Mouse (Mus musculus) megakaryocyte, adult 5-6 weeks (primary cell): ENCODE results near the gene Gm9837. TPM values are rescaled to one million over a fixed set of nuclear protein-coding genes. Genes with fewer than 3 reads are reported as not detected.

ENCODE experiments used
- ATAC-seq: 2 replicates; pipeline ENCODE4 v1.8.0; 2016; ENCODE audit warnings: mild to moderate bottlenecking, inconsistent platforms; ENCODE audit not compliant: poor library complexity, severe bottlenecking
- total RNA-seq, 2 experiments: library from RNA; stranded (forward) in 1 of 2; stranded (reverse) in 1 of 2; fragments of 153-499, 151-499 nt in 1 of 2; fragments of 221-1000, 200-1000 nt in 1 of 2; gene quantifications; 2 replicates each; pipeline versions ENCODE4 v1.2.3 to v1.2.4; 2015 to 2017

The Gm9837 gene
- total RNA-seq, 2 experiments from 2014 or later, result not detected

- 0 out of 2 replicates have a peak, but pooled peaks have one; percentile 28 for ATAC-seq
These were observed 12.8 kb downstream of the Gm9837 start for GRCm38 (mm10) chr11:53457372-53457954.

- peak; percentile 93 for ATAC-seq
These were observed 13.6 kb downstream of the Gm9837 start, which contains the start of the genes Gm10447 and Shroom1 for GRCm38 (mm10) chr11:53456474-53457371. Gene Gm10447, minus strand, starts transcription at chr11:53457110. Gene Shroom1, plus strand, starts transcription at chr11:53457205.

- ATAC-seq, result no peak
These were observed 17.2 kb downstream of the Gm9837 start for GRCm38 (mm10) chr11:53453031-53453430.

GRCm38 (mm10) chr11:53452396-53452795 is 17.9 kb downstream of the Gm9837 start:
- ATAC-seq, result no peak

- no peak for ATAC-seq
These were observed 18.9 kb downstream of the Gm9837 start for GRCm38 (mm10) chr11:53451361-53451760.

GRCm38 (mm10) chr11:53450070-53450705 is 20.1 kb downstream of the Gm9837 start:
- ATAC-seq, result no peak

- ATAC-seq, result no peak
These were observed 21.8 kb downstream of the Gm9837 start for GRCm38 (mm10) chr11:53448529-53448928.

GRCm38 (mm10) chr11:53447996-53448395 is 22.3 kb downstream of the Gm9837 start:
- no peak for ATAC-seq

- no peak for ATAC-seq
These were observed 24.1 kb downstream of the Gm9837 start for GRCm38 (mm10) chr11:53446183-53446582.

GRCm38 (mm10) chr11:53445562-53445961 is 24.7 kb downstream of the Gm9837 start:
- ATAC-seq, result no peak

- ATAC-seq, result no peak
These were observed 26.4 kb downstream of the Gm9837 start for GRCm38 (mm10) chr11:53443861-53444260.

GRCm38 (mm10) chr11:53441921-53442320 is 28.4 kb downstream of the Gm9837 start:
- no peak for ATAC-seq

- peak; percentile 66 for ATAC-seq
These were observed 33.9 kb downstream of the Gm9837 start for GRCm38 (mm10) chr11:53436338-53436737.

GRCm38 (mm10) chr11:53435504-53435903 is 34.8 kb downstream of the Gm9837 start:
- no peak for ATAC-seq

GRCm38 (mm10) chr11:53433057-53433456 is 37.2 kb downstream of the Gm9837 start:
- no peak for ATAC-seq

GRCm38 (mm10) chr11:53431347-53432056 is 38.8 kb downstream of the Gm9837 start:
- no peak for ATAC-seq

- peak; percentile 89 for ATAC-seq
These were observed 39.5 kb downstream of the Gm9837 start, which contains the start of the genes Uqcrq and Gdf9 for GRCm38 (mm10) chr11:53430670-53431346. Gene Uqcrq, minus strand, starts transcription at chr11:53430831. Gene Gdf9, plus strand, starts transcription at chr11:53431023.

GRCm38 (mm10) chr11:53430300-53430669 is 40.0 kb downstream of the Gm9837 start:
- peak; percentile 45 for ATAC-seq

- no peak for ATAC-seq
These were observed 41.1 kb downstream of the Gm9837 start for GRCm38 (mm10) chr11:53429182-53429581.

GRCm38 (mm10) chr11:53428716-53429057 is 41.6 kb downstream of the Gm9837 start:
- ATAC-seq, result no peak
